Mouse (Mus musculus): ENCODE results near the gene Cmc1. TPM values are rescaled to one million over a fixed set of nuclear protein-coding genes. Genes with fewer than 3 reads are reported as not detected.
A peak's percentile ranks its signal among the peaks of the same experiment; 100 is the strongest.

Cmc1 gene
- polyA plus RNA-seq, 1 experiment from 2014 or later = 57.9 TPM

- ChIA-PET POLR2A (no interaction called here), CTCF (no interaction called here)
- DNase-seq (ENCODE audit: low read depth, low spot score) = no peak
- ATAC-seq = no peak
- TF ChIP-seq CTCF (IDR thresholded peaks at IDR 0.05) = no peak
- in situ Hi-C loops (cut with MboI; ENCODE audit: low pct_unique_long_range_greater_than_20kb) = no loop called here
- H3K27me3 ChIP-seq = no peaks in the 10 kb centered on the region
These were observed 79.5 kb downstream of the Cmc1 start for GRCm38 (mm10) chr9:118070442-118070841.

- in situ Hi-C loops (cut with MboI; ENCODE audit: low pct_unique_long_range_greater_than_20kb) = no loop called here
- no peaks in the 10 kb centered on the region for H3K27me3 ChIP-seq
These were observed 90.9 kb downstream of the Cmc1 start for GRCm38 (mm10) chr9:118059101-118059500.

GRCm38 (mm10) chr9:118053286-118053685 is 96.7 kb downstream of the Cmc1 start:
- DNase-seq (ENCODE audit: low read depth, low spot score) (no peak), ATAC-seq (no peak)
- peak; percentile 31 for TF ChIP-seq CTCF (IDR thresholded peaks at IDR 0.05)
- in situ Hi-C loops (cut with MboI; ENCODE audit: low pct_unique_long_range_greater_than_20kb) = no loop called here
- ChIA-PET POLR2A (no interaction called here), CTCF (interaction anchor here (2.1 kb wide), 1 partner anchor 436 kb away, joined by 12 read pairs; no protein-coding TSS in a partner anchor)
- H3K27me3 ChIP-seq = no peaks in the 10 kb centered on the region

More at GRCm38 (mm10) chr9:118059101-118059500, 90.9 kb downstream of the Cmc1 start:
- ATAC-seq = no peak
- TF ChIP-seq CTCF (IDR thresholded peaks at IDR 0.05) = no peak
- ChIA-PET CTCF (interaction anchor here (1.8 kb wide), 1 partner anchor 430 kb away, joined by 4 read pairs; no protein-coding TSS in a partner anchor), POLR2A (no interaction called here)
- DNase-seq (ENCODE audit: low read depth, low spot score) = no peak

- H3K27me3 ChIP-seq = no peaks in the 10 kb centered on the region
- in situ Hi-C loops (cut with MboI; ENCODE audit: low pct_unique_long_range_greater_than_20kb) = no loop called here
- ATAC-seq (no peak), DNase-seq (ENCODE audit: low read depth, low spot score) (no peak)
- ChIA-PET CTCF (interaction anchor here (1.2 kb wide), 1 partner anchor 16 kb away, joined by 4 read pairs; no protein-coding TSS in a partner anchor), POLR2A (no interaction called here)
- no peak for TF ChIP-seq CTCF (IDR thresholded peaks at IDR 0.05)
These were observed 104.9 kb downstream of the Cmc1 start for GRCm38 (mm10) chr9:118045011-118045533.

- H3K27me3 ChIP-seq = no peaks in the 10 kb centered on the region
- no peak for TF ChIP-seq CTCF (IDR thresholded peaks at IDR 0.05)
- CTCF ChIA-PET = no interaction called here
- POLR2A ChIA-PET = no interaction called here
- ATAC-seq = no peak
- in situ Hi-C loops (cut with MboI; ENCODE audit: low pct_unique_long_range_greater_than_20kb) = loop anchor here (5.0 kb wide), 1 partner anchor 449 kb away; no protein-coding TSS in a partner anchor
- no peak for DNase-seq (ENCODE audit: low read depth, low spot score)
These were observed 106.4 kb downstream of the Cmc1 start for GRCm38 (mm10) chr9:118043581-118043980.

- no peak for TF ChIP-seq CTCF (IDR thresholded peaks at IDR 0.05)
- CTCF ChIA-PET = interaction anchor here (1.0 kb wide), 1 partner anchor 10 kb away, joined by 3 read pairs; no protein-coding TSS in a partner anchor
- in situ Hi-C loops (cut with MboI; ENCODE audit: low pct_unique_long_range_greater_than_20kb) = loop anchor here (5.0 kb wide), 1 partner anchor 450 kb away; no protein-coding TSS in a partner anchor
- H3K27me3 ChIP-seq = no peaks in the 10 kb centered on the region
- POLR2A ChIA-PET = interaction anchor here (0.8 kb wide), 1 partner anchor 62 kb away, joined by 3 read pairs; no protein-coding TSS in a partner anchor
- ATAC-seq (no peak), DNase-seq (ENCODE audit: low read depth, low spot score) (no peak)
These were observed 107.2 kb downstream of the Cmc1 start for GRCm38 (mm10) chr9:118042738-118043137.

GRCm38 (mm10) chr9:118041646-118042045 is 108.3 kb downstream of the Cmc1 start:
- DNase-seq (ENCODE audit: low read depth, low spot score) = no peak
- H3K27me3 ChIP-seq = no peaks in the 10 kb centered on the region
- no peak for TF ChIP-seq CTCF (IDR thresholded peaks at IDR 0.05)
- no peak for ATAC-seq
- in situ Hi-C loops (cut with MboI; ENCODE audit: low pct_unique_long_range_greater_than_20kb) = loop anchor here (5.0 kb wide), 1 partner anchor 451 kb away; no protein-coding TSS in a partner anchor
- ChIA-PET POLR2A (no interaction called here), CTCF (interaction anchor here (0.9 kb wide), 1 partner anchor 20 kb away, joined by 3 read pairs; no protein-coding TSS in a partner anchor)

GRCm38 (mm10) chr9:118041022-118041400 is 109.0 kb downstream of the Cmc1 start:
- ChIA-PET POLR2A (no interaction called here), CTCF (no interaction called here)
- TF ChIP-seq CTCF (IDR thresholded peaks at IDR 0.05) = no peak
- H3K27me3 ChIP-seq = no peaks in the 10 kb centered on the region
- in situ Hi-C loops (cut with MboI; ENCODE audit: low pct_unique_long_range_greater_than_20kb) = loop anchor here (5.0 kb wide), 1 partner anchor 451 kb away; no protein-coding TSS in a partner anchor
- ATAC-seq (no peak), DNase-seq (ENCODE audit: low read depth, low spot score) (no peak)

GRCm38 (mm10) chr9:118040218-118041021 is 109.6 kb downstream of the Cmc1 start, which contains the start of gene Azi2:
TSS of gene Azi2 (plus strand) at chr9:118040499.
- in situ Hi-C loops (cut with MboI; ENCODE audit: low pct_unique_long_range_greater_than_20kb) = loop anchor here (5.0 kb wide), 1 partner anchor 452 kb away; no protein-coding TSS in a partner anchor
- ATAC-seq (peak; percentile 100), DNase-seq (ENCODE audit: low read depth, low spot score) (peak; percentile 86)
- ChIA-PET POLR2A (interaction anchor here (0.5 kb wide), 1 partner anchor 1490 kb away, joined by 3 read pairs; no protein-coding TSS in a partner anchor), CTCF (interaction anchor here (1.0 to 1.4 kb wide), 5 partner anchors 12 to 451 kb away, joined by 4 to 5 read pairs (median 5); no protein-coding TSS in a partner anchor)
- peak; percentile 100 for TF ChIP-seq CTCF (IDR thresholded peaks at IDR 0.05)
- H3K27me3 ChIP-seq = no peaks in the 10 kb centered on the region

GRCm38 (mm10) chr9:118034990-118035389 is 115.0 kb downstream of the Cmc1 start:
- H3K27me3 ChIP-seq = peaks cover 3% of the 10 kb centered on the region
- TF ChIP-seq CTCF (IDR thresholded peaks at IDR 0.05) = no peak
- ATAC-seq (no peak), DNase-seq (ENCODE audit: low read depth, low spot score) (no peak)
- in situ Hi-C loops (cut with MboI; ENCODE audit: low pct_unique_long_range_greater_than_20kb) = loop anchor here (10.0 kb wide), 1 partner anchor 140 kb away; no protein-coding TSS in a partner anchor
- ChIA-PET CTCF (no interaction called here), POLR2A (no interaction called here)

All from Patski (cell line).